Mouse (Mus musculus) neural tube, embryonic 15.5 days (tissue): Measurements from ENCODE around the gene Glrp1. TPM values are rescaled to one million over a fixed set of nuclear protein-coding genes. Genes with fewer than 3 reads are reported as not detected.

ENCODE experiments used
- ATAC-seq: fragments of 200-750 bp; cut with Nextera tagmentation; 2 replicates; pipeline ENCODE4 v1.8.0; 2017; ENCODE audit warnings: mild to moderate bottlenecking, moderate TSS enrichment, moderate library complexity; ENCODE audit not compliant: low FRiP score
- H3K27ac ChIP-seq: fragments of 300-500 bp; sonication (generic); replicated peaks from 2 replicates; pipeline ENCODE4 v1.5.1; 2015; ENCODE audit warnings: mild to moderate bottlenecking, inconsistent platforms
- H3K27me3 ChIP-seq: fragments of 300-500 bp; sonication (generic); replicated peaks from 2 replicates; pipeline ENCODE4 v1.6.1; 2015; ENCODE audit warnings: inconsistent platforms
- H3K36me3 ChIP-seq: fragments of 300-500 bp; sonication (generic); 2 replicates; pipeline ENCODE4 v1.6.1; 2015; ENCODE audit warnings: inconsistent platforms
- H3K4me1 ChIP-seq: fragments of 300-500 bp; sonication (generic); 2 replicates; pipeline ENCODE4 v1.6.1; 2015; ENCODE audit warnings: inconsistent platforms
- H3K4me2 ChIP-seq: fragments of 300-500 bp; sonication (generic); 2 replicates; pipeline ENCODE4 v1.6.1; 2015; ENCODE audit warnings: inconsistent platforms, mild to moderate bottlenecking, moderate library complexity
- H3K4me3 ChIP-seq: fragments of 300-500 bp; sonication (generic); replicated peaks from 2 replicates; pipeline ENCODE4 v1.5.1; 2015; ENCODE audit warnings: mild to moderate bottlenecking, inconsistent platforms
- H3K9ac ChIP-seq: fragments of 300-500 bp; sonication (generic); replicated peaks from 2 replicates; pipeline ENCODE4 v1.6.1; 2015; ENCODE audit warnings: mild to moderate bottlenecking, inconsistent platforms
- H3K9me3 ChIP-seq: fragments of 300-500 bp; sonication (generic); replicated peaks from 2 replicates; pipeline ENCODE4 v1.6.1; 2016; ENCODE audit warnings: inconsistent platforms
- WGBS: fragments of 180-500 bp; shearing (Covaris S2); methylation state at CpG from one replicate; pipeline ENCODE4 v1.1.7; 2015; ENCODE audit warnings: mixed read lengths; 5-methylcytosine and 5-hydroxymethylcytosine counted together
- polyA plus RNA-seq: library from polyadenylated mRNA; unstranded; fragments of >200 nt; fragmentation: Nextera tagmentation; extraction: Ambion mirVana; gene quantifications from 2 replicates; pipeline ENCODE4 v1.2.1, GENCODE M21; 2015

The Glrp1 gene
- polyA plus RNA-seq, 1 experiment from 2014 or later, result not detected

GRCm38 (mm10) chr1:88474598-88474997 is 35.3 kb downstream of the Glrp1 start:
- 63% methylated on average over 7 of the region's 7 CpGs for WGBS
- no peaks in the 10 kb centered on the region for H3K9me3 ChIP-seq
- no peak for ATAC-seq
- H3K27ac ChIP-seq, result no peak overlapping the region
- no peak overlapping the region for H3K9ac ChIP-seq
- H3K4me1 ChIP-seq, result peaks cover 10% of the 10 kb centered on the region
- H3K36me3 ChIP-seq, result no peaks in the 10 kb centered on the region
- H3K4me3 ChIP-seq, result no peak overlapping the region
- no peaks in the 10 kb centered on the region for H3K27me3 ChIP-seq
- H3K4me2 ChIP-seq, result no peak overlapping the region

GRCm38 (mm10) chr1:88473899-88474298 is 36.0 kb downstream of the Glrp1 start:
- H3K4me3 ChIP-seq, result no peak overlapping the region
- peaks cover 10% of the 10 kb centered on the region for H3K4me1 ChIP-seq
- no peaks in the 10 kb centered on the region for H3K9me3 ChIP-seq
- no peak overlapping the region for H3K4me2 ChIP-seq
- no peak overlapping the region for H3K27ac ChIP-seq
- 62% methylated on average over 2 of the region's 2 CpGs for WGBS
- ATAC-seq, result no peak
- H3K27me3 ChIP-seq, result no peaks in the 10 kb centered on the region
- H3K9ac ChIP-seq, result no peak overlapping the region
- H3K36me3 ChIP-seq, result no peaks in the 10 kb centered on the region

GRCm38 (mm10) chr1:88472258-88472657 is 37.6 kb downstream of the Glrp1 start:
- no peak overlapping the region for H3K4me2 ChIP-seq
- H3K9me3 ChIP-seq, result no peaks in the 10 kb centered on the region
- no peaks in the 10 kb centered on the region for H3K36me3 ChIP-seq
- H3K4me3 ChIP-seq, result no peak overlapping the region
- no peak for ATAC-seq
- H3K27ac ChIP-seq, result no peak overlapping the region
- H3K27me3 ChIP-seq, result no peaks in the 10 kb centered on the region
- WGBS, result 17% methylated on average over 6 of the region's 6 CpGs
- peaks cover 4% of the 10 kb centered on the region for H3K4me1 ChIP-seq
- no peak overlapping the region for H3K9ac ChIP-seq

GRCm38 (mm10) chr1:88469746-88470145 is 40.1 kb downstream of the Glrp1 start:
- WGBS, result 96% methylated on average over 4 of the region's 4 CpGs
- no peak overlapping the region for H3K4me2 ChIP-seq
- no peak for ATAC-seq
- no peaks in the 10 kb centered on the region for H3K9me3 ChIP-seq
- no peak overlapping the region for H3K27ac ChIP-seq
- H3K4me1 ChIP-seq, result no peaks in the 10 kb centered on the region
- no peak overlapping the region for H3K4me3 ChIP-seq
- no peak overlapping the region for H3K9ac ChIP-seq
- H3K36me3 ChIP-seq, result no peaks in the 10 kb centered on the region
- no peaks in the 10 kb centered on the region for H3K27me3 ChIP-seq

- no peak for ATAC-seq
- Histone ChIP-seq H3K4me1 (no peaks in the 10 kb centered on the region), H3K27me3 (no peaks in the 10 kb centered on the region), H3K9ac (no peak overlapping the region), H3K36me3 (no peaks in the 10 kb centered on the region), H3K4me3 (no peak overlapping the region), H3K27ac (no peak overlapping the region), H3K4me2 (no peak overlapping the region), H3K9me3 (no peaks in the 10 kb centered on the region)
- WGBS, result 93% methylated on average over 2 of the region's 2 CpGs
Measured at GRCm38 (mm10) chr1:88468335-88468734, 41.5 kb downstream of the Glrp1 start.

- no peak for ATAC-seq
- WGBS, result 79% methylated on average over 5 of the region's 5 CpGs
- no peaks in the 10 kb centered on the region for H3K9me3 ChIP-seq
- no peak overlapping the region for H3K27ac ChIP-seq
- no peaks in the 10 kb centered on the region for H3K4me1 ChIP-seq
- no peak overlapping the region for H3K4me2 ChIP-seq
- no peaks in the 10 kb centered on the region for H3K36me3 ChIP-seq
- no peaks in the 10 kb centered on the region for H3K27me3 ChIP-seq
- no peak overlapping the region for H3K9ac ChIP-seq
- no peak overlapping the region for H3K4me3 ChIP-seq
Measured at GRCm38 (mm10) chr1:88467866-88468265, 42.0 kb downstream of the Glrp1 start.

GRCm38 (mm10) chr1:88466325-88467064 is 43.4 kb downstream of the Glrp1 start:
- Histone ChIP-seq H3K27ac (no peak overlapping the region), H3K9me3 (no peaks in the 10 kb centered on the region), H3K4me1 (no peaks in the 10 kb centered on the region), H3K9ac (no peak overlapping the region), H3K27me3 (no peaks in the 10 kb centered on the region), H3K36me3 (no peaks in the 10 kb centered on the region), H3K4me2 (no peak overlapping the region), H3K4me3 (no peak overlapping the region)
- 72% methylated on average over 8 of the region's 8 CpGs for WGBS
- ATAC-seq, result no peak

GRCm38 (mm10) chr1:88465722-88466121 is 44.1 kb downstream of the Glrp1 start:
- H3K27me3 ChIP-seq, result no peaks in the 10 kb centered on the region
- no peak overlapping the region for H3K9ac ChIP-seq
- no peaks in the 10 kb centered on the region for H3K36me3 ChIP-seq
- no peak overlapping the region for H3K4me3 ChIP-seq
- H3K4me2 ChIP-seq, result no peak overlapping the region
- no peaks in the 10 kb centered on the region for H3K4me1 ChIP-seq
- 81% methylated on average over 4 of the region's 4 CpGs for WGBS
- no peaks in the 10 kb centered on the region for H3K9me3 ChIP-seq
- no peak overlapping the region for H3K27ac ChIP-seq
- no peak for ATAC-seq

- 86% methylated on average over 6 of the region's 6 CpGs for WGBS
- ATAC-seq, result no peak
- no peak overlapping the region for H3K9ac ChIP-seq
Measured at GRCm38 (mm10) chr1:88464109-88464905, 45.6 kb downstream of the Glrp1 start.

GRCm38 (mm10) chr1:88463241-88463640 is 46.6 kb downstream of the Glrp1 start:
- Histone ChIP-seq H3K4me1 (no peaks in the 10 kb centered on the region), H3K27ac (no peak overlapping the region), H3K4me2 (no peak overlapping the region), H3K27me3 (no peaks in the 10 kb centered on the region), H3K9me3 (no peaks in the 10 kb centered on the region), H3K36me3 (no peaks in the 10 kb centered on the region), H3K9ac (no peak overlapping the region), H3K4me3 (no peak overlapping the region)
- 93% methylated on average over 3 of the region's 3 CpGs for WGBS
- no peak for ATAC-seq

More at GRCm38 (mm10) chr1:88464109-88464905, 45.6 kb downstream of the Glrp1 start:
- no peaks in the 10 kb centered on the region for H3K27me3 ChIP-seq
- no peaks in the 10 kb centered on the region for H3K36me3 ChIP-seq
- H3K4me1 ChIP-seq, result no peaks in the 10 kb centered on the region
- H3K4me3 ChIP-seq, result no peak overlapping the region
- no peaks in the 10 kb centered on the region for H3K9me3 ChIP-seq
- no peak overlapping the region for H3K27ac ChIP-seq
- H3K4me2 ChIP-seq, result no peak overlapping the region

- Histone ChIP-seq H3K27ac (no peak overlapping the region), H3K9me3 (no peaks in the 10 kb centered on the region), H3K4me2 (no peak overlapping the region), H3K27me3 (no peaks in the 10 kb centered on the region), H3K36me3 (no peaks in the 10 kb centered on the region), H3K4me3 (no peak overlapping the region), H3K4me1 (no peaks in the 10 kb centered on the region), H3K9ac (no peak overlapping the region)
- WGBS, result 36% methylated on average over 6 of the region's 6 CpGs
- no peak for ATAC-seq
Measured at GRCm38 (mm10) chr1:88462484-88462883, 47.4 kb downstream of the Glrp1 start.

GRCm38 (mm10) chr1:88461096-88461495 is 48.8 kb downstream of the Glrp1 start:
- Histone ChIP-seq H3K27me3 (no peaks in the 10 kb centered on the region), H3K36me3 (no peaks in the 10 kb centered on the region), H3K4me3 (no peak overlapping the region), H3K4me2 (no peak overlapping the region), H3K27ac (no peak overlapping the region), H3K4me1 (0 out of 2 replicates have a peak, but pooled peaks cover 6% of the 10 kb centered on the region), H3K9me3 (no peaks in the 10 kb centered on the region), H3K9ac (no peak overlapping the region)
- no peak for ATAC-seq
- 3% methylated on average over 1 of the region's 1 CpGs for WGBS
